Comparison of ENCODE assay signal across 9 mouse cellular contexts in genomic region chr5:71658115-71658497, GRCm38 (mm10). TPM values are rescaled to one million over a fixed set of nuclear protein-coding genes. Genes with fewer than 3 reads are reported as not detected.
DNase-seq lines count a peak whose midpoint lies in the region; ATAC-seq and TF ChIP-seq lines count a peak whose summit lies in the region.
"Had no signal": no experiment of that assay in that cellular context is flagged by ENCODE, and none has a peak within 500 bp of the region (broad histone marks: within the 10 kb centered on the region; RNA-seq: fewer than 3 reads in every experiment).

Gene Gabra4, minus strand, starts transcription at chr5:71658308.

- ATAC-seq in embryonic facial prominence, embryonic 13.5 days (ENCODE audit: insufficient number of reproducible peaks, insufficient read depth, low FRiP score, low TSS enrichment, low read depth): peak; percentile 59
- no peak for ATAC-seq in intestine, postnatal 0 days
- ATAC-seq in limb, embryonic 12.5 days (ENCODE audit: insufficient number of reproducible peaks, insufficient read depth, low FRiP score, low TSS enrichment, low read depth): peak; percentile 60; the same call in 1 of the 2 replicates
- ATAC-seq in neural tube, embryonic 15.5 days (ENCODE audit: low FRiP score): peak; percentile 73
- no peak for ATAC-seq in activated CD4-positive, CD25-positive, alpha-beta regulatory T cell, adult 4 months

- H3K27me3 ChIP-seq in E14TG2a.4 (ENCODE audit: insufficient read depth, low read length): peaks cover 48% of the 10 kb centered on the region
- peaks cover 21% of the 10 kb centered on the region for H3K27me3 ChIP-seq in embryonic facial prominence, embryonic 13.5 days
- peaks cover 23% of the 10 kb centered on the region for H3K27me3 ChIP-seq in intestine, postnatal 0 days (replicated peaks; ENCODE audit: control insufficient read depth, insufficient read depth, low read length)
- peaks cover 44% of the 10 kb centered on the region for H3K27me3 ChIP-seq in limb, embryonic 12.5 days
- H3K27me3 ChIP-seq in neural tube, embryonic 15.5 days (replicated peaks): peaks cover 4% of the 10 kb centered on the region

- H3K4me2 ChIP-seq in embryonic facial prominence, embryonic 13.5 days: peak within 1 kb of the TSS; percentile 95
- peak within 1 kb of the TSS; percentile 84 for H3K4me2 ChIP-seq in intestine, postnatal 0 days (replicated peaks; ENCODE audit: low read depth)
- H3K4me2 ChIP-seq in limb, embryonic 12.5 days: peak within 1 kb of the TSS; percentile 93
- H3K4me2 ChIP-seq in neural tube, embryonic 15.5 days: peak within 1 kb of the TSS; percentile 94

- 0% methylated on average over 15 of the region's 15 CpGs for WGBS in embryonic facial prominence, embryonic 13.5 days
- 1% methylated on average over 15 of the region's 15 CpGs for WGBS in intestine, postnatal 0 days
- 2% methylated on average over 15 of the region's 15 CpGs for WGBS in limb, embryonic 12.5 days
- 1% methylated on average over 15 of the region's 15 CpGs for WGBS in neural tube, embryonic 15.5 days

- H3K27ac ChIP-seq in embryonic facial prominence, embryonic 13.5 days: no peak within 1 kb of the TSS
- no peak within 1 kb of the TSS for H3K27ac ChIP-seq in intestine, postnatal 0 days (ENCODE audit: low read depth, low read length)
- H3K27ac ChIP-seq in limb, embryonic 12.5 days: no peak within 1 kb of the TSS
- 0 out of 2 replicates have a peak within 1 kb of the TSS, but pooled peaks have one; percentile 3 for H3K27ac ChIP-seq in neural tube, embryonic 15.5 days (replicated peaks)

- peak; percentile 45 for DNase-seq in embryo, embryonic 10.5 days (ENCODE audit: low spot score)
- DNase-seq in embryo, embryonic 11 days: no peak

- H3K36me3 ChIP-seq in E14TG2a.4 (ENCODE audit: insufficient read depth, low read length): no peaks in the 10 kb centered on the region
- H3K36me3 ChIP-seq in embryonic facial prominence, embryonic 13.5 days: no peaks in the 10 kb centered on the region
- H3K36me3 ChIP-seq in intestine, postnatal 0 days (ENCODE audit: control insufficient read depth, insufficient read depth): no peaks in the 10 kb centered on the region
- H3K36me3 ChIP-seq in limb, embryonic 12.5 days: no peaks in the 10 kb centered on the region
- no peaks in the 10 kb centered on the region for H3K36me3 ChIP-seq in neural tube, embryonic 15.5 days

- no peaks in the 10 kb centered on the region for H3K9me3 ChIP-seq in E14TG2a.4 (ENCODE audit: low read length)
- no peaks in the 10 kb centered on the region for H3K9me3 ChIP-seq in embryonic facial prominence, embryonic 13.5 days
- H3K9me3 ChIP-seq in intestine, postnatal 0 days (ENCODE audit: control insufficient read depth): no peaks in the 10 kb centered on the region
- H3K9me3 ChIP-seq in limb, embryonic 12.5 days: no peaks in the 10 kb centered on the region
- no peaks in the 10 kb centered on the region for H3K9me3 ChIP-seq in neural tube, embryonic 15.5 days (replicated peaks)

- H3K4me3 ChIP-seq in E14TG2a.4 (replicated peaks; ENCODE audit: low read length): peak within 1 kb of the TSS; percentile 81
- peak within 1 kb of the TSS; percentile 62 for H3K4me3 ChIP-seq in embryonic facial prominence, embryonic 13.5 days
- H3K4me3 ChIP-seq in intestine, postnatal 0 days (ENCODE audit: low read depth, low read length): peak within 1 kb of the TSS; percentile 46
- peak within 1 kb of the TSS; percentile 56 for H3K4me3 ChIP-seq in limb, embryonic 12.5 days (replicated peaks)
- H3K4me3 ChIP-seq in neural tube, embryonic 15.5 days (replicated peaks): peak within 1 kb of the TSS; percentile 67

- H3K9ac ChIP-seq in embryonic facial prominence, embryonic 13.5 days: peak within 1 kb of the TSS; percentile 63
- no peak within 1 kb of the TSS for H3K9ac ChIP-seq in intestine, postnatal 0 days (ENCODE audit: low read depth, low read length)
- peak within 1 kb of the TSS; percentile 50 for H3K9ac ChIP-seq in limb, embryonic 12.5 days (replicated peaks)
- H3K9ac ChIP-seq in neural tube, embryonic 15.5 days (replicated peaks): peak within 1 kb of the TSS; percentile 54

- TF ChIP-seq CTCF in E14TG2a.4 (conservative IDR thresholded peaks at IDR 0.05; ENCODE audit: low read length): no peak
- no peak for TF ChIP-seq CTCF in intestine, postnatal 0 days (IDR thresholded peaks at IDR 0.05; ENCODE audit: low read depth)

- peaks cover 16% of the 10 kb centered on the region; the same call in 1 of the 2 replicates for H3K4me1 ChIP-seq in E14TG2a.4 (replicated peaks; ENCODE audit: low read depth, low read length)
- peaks cover 8% of the 10 kb centered on the region for H3K4me1 ChIP-seq in embryonic facial prominence, embryonic 13.5 days
- no peaks in the 10 kb centered on the region for H3K4me1 ChIP-seq in intestine, postnatal 0 days (replicated peaks; ENCODE audit: control insufficient read depth, insufficient read depth, low read length)
- H3K4me1 ChIP-seq in limb, embryonic 12.5 days (replicated peaks): peaks cover 8% of the 10 kb centered on the region; the same call in 1 of the 2 replicates
- peaks cover 17% of the 10 kb centered on the region for H3K4me1 ChIP-seq in neural tube, embryonic 15.5 days

RNA-seq across cellular contexts. Expression of gene Gabra4, which starts in this region (rescaled TPM):
- 10.7 and 12.5 TPM in 2 replicates for polyA plus RNA-seq in embryonic facial prominence, embryonic 13.5 days (2015; fragmentation: Nextera tagmentation; extraction: Ambion mirVana)
- polyA plus RNA-seq in intestine, postnatal 0 days (2015; fragmentation: Nextera tagmentation; extraction: Ambion mirVana): 0.18 TPM in 2 replicates
- polyA plus RNA-seq in limb, embryonic 12.5 days (2016; fragmentation: Nextera tagmentation; extraction: Ambion mirVana): 4.0 and 4.4 TPM in 2 replicates
- polyA plus RNA-seq in neural tube, embryonic 15.5 days (2015; fragmentation: Nextera tagmentation; extraction: Ambion mirVana): 21.2 and 22.1 TPM in 2 replicates
- polyA plus RNA-seq in activated CD4-positive, CD25-positive, alpha-beta regulatory T cell, adult 4 months (2017; shearing (Covaris generic)): not detected
- polyA plus RNA-seq: C2C12 had no signal

Comparison
In these comparisons a context has a peak if more than half of its experiments do, and no peak if none do; other contexts are left out.
1. ATAC-seq: peak in embryonic facial prominence, embryonic 13.5 days (single experiment), limb, embryonic 12.5 days (single experiment) and neural tube, embryonic 15.5 days (single experiment); none in intestine, postnatal 0 days (single experiment) and activated CD4-positive, CD25-positive, alpha-beta regulatory T cell, adult 4 months (single experiment).
2. Peak in every context shown above with its lines, with median percentiles within 50 percentile points of each other: H3K4me3 ChIP-seq and H3K4me2 ChIP-seq.